Mouse (Mus musculus) liver, adult (tissue): Measurements from ENCODE around the gene Csnk1g2.
"Not testable (repeated sequence)": the region's sequence is repeated elsewhere in the genome, so short reads cannot be mapped to it uniquely, and the experiment has no call there.

Experiments used
- GATA4 ChIP-seq: IDR thresholded peaks from 2 replicates; pipeline ENCODE4 v1.6.1; 2014; ENCODE audit warnings: mild to moderate bottlenecking, low read length; ENCODE audit not compliant: insufficient replicate concordance

Csnk1g2 gene

DNA sequence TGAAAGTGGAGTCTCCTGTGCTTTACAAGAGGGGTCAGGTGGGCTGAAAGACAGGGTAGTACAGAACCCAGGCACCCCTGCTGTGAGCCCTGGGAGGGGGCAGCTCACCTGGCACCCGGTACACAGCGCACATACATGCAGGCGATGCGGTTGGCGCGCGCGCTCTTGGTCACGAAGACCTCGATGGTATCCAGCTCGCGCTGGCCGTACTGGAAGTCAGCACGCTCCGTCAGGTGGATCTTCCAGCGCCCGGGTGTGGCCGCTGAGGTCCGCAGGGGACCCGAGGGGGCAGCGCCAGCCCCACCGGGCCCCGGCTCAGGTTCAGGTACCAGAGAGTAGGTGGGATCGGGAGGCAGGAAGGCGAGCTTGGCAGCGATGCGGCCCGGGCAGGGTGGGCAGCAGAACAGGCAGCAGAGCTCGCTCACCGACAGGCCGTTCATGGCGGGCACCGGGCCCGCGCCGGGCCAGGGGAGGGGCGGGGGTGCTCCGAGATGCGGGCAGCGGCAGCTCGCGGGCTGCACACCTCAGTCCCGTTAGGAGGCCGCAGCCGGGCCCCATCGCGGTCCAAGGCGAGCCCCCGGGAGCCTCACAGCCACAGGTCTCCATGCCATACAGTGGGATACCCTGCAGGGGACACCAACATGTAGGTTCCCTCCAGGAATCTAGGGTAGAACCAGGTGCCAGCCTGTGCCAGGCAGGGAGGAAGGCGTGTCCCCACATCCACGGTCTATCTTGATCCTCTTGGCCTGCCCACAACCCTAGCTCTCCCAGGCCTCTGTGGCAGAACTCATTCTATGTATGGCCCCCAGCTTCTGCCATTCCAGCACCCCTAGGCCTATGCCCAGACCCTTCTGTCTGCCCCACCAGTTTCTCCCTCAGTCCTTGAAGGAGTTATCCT is 36.0 kb upstream of the Csnk1g2 start:
- TF ChIP-seq GATA4 = no peak

- no peak for TF ChIP-seq GATA4
These were observed 35.4 kb upstream of the Csnk1g2 start for GRCm38 (mm10) chr10:80587305-80587657.

DNA sequence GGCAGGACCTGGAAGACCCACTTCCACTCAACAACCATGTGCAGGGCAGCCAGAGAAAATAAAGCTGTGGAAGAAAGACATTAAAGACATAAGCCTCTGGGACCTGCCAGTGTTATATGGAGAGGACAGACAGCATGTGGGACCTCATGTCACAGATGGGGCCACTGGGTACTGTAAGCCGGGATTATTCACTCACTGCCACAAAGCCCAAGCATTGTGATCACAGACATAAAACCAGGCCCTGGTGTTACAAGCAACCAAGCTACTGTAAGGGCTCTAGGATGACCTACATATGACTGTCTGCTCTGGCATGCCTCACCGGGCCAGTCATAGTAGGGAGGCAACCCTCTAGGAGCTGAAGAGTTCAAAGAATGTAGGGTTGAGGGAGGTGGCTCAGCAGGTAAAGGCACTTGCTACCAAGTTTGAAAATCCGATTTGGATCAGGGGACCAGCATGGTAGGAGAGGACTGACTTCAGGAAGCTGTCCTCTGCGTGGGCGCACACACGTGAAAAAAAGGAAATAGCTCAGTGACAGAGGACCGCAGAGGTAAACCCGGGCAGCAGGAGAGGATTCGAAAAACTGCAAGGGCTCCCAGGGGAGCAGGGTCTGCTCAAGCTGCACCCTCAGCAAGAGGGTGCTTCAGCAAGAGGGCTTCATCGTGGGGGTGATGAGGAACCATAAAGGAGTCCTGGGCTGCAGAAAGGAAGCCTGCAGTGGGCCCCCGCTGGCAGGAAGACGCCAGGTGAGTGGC is 33.3 kb upstream of the Csnk1g2 start:
- TF ChIP-seq GATA4 = no peak

- no peak; the same call in 1 of the 2 replicates for TF ChIP-seq GATA4
These were observed 32.5 kb upstream of the Csnk1g2 start, which contains the start of gene Abhd17a for GRCm38 (mm10) chr10:80589879-80590854. Abhd17a (minus strand) TSS chr10:80590341.

GRCm38 (mm10) chr10:80596318-80596717 is 26.3 kb upstream of the Csnk1g2 start:
- TF ChIP-seq GATA4 = no peak

- peak; percentile 60; the same call in 1 of the 2 replicates for TF ChIP-seq GATA4
These were observed 19.8 kb upstream of the Csnk1g2 start, which contains the start of the genes Scamp4 and Adat3 for GRCm38 (mm10) chr10:80602698-80603325. Scamp4 (plus strand) TSS chr10:80602872. Adat3 (plus strand) TSS chr10:80602880.

DNA sequence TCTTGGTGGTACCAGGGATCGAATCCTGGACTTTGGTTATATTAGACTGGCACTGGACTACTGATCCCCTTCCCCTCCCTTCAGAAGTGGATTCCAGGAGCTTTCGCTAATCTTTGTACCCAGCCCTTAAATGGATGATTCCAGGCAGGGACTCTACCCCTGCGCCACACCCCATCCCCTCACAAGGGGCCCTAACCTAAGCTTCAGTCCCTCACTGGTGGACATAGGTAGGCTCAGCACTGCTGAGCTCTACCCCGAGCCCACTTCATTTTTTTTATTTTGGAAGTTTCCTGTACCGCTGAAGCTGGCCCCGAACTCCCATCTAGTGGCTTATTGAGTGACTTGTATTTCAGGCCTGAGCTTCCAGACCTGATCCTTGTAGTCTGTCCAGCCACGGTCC is 19.3 kb upstream of the Csnk1g2 start:
- TF ChIP-seq GATA4 = no peak

- TF ChIP-seq GATA4 = no peak
These were observed 18.6 kb upstream of the Csnk1g2 start for GRCm38 (mm10) chr10:80604001-80604509.

DNA sequence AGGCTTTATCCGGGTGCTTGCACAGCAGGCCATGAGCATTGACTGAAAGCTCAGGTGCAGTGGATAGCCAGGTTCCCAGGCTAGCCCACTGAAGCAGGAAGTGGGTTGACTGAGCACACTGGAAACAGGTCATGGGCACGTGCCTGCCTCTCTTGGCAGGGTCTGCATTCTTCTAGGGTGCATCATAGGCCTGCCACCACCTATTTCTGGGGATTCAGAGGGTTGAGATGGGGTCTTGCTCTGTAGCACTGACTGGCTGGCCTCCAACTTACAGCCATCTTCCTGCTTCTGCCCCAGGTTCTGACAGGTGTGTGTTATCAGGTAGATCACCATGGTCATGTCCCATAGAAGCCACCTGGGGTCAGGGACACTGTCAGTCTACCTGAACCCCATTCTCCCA is 17.6 kb upstream of the Csnk1g2 start:
- TF ChIP-seq GATA4 = no peak

- not testable (repeated sequence) for TF ChIP-seq GATA4
These were observed 16.9 kb upstream of the Csnk1g2 start, which contains the start of gene Gm49322 for GRCm38 (mm10) chr10:80605721-80606120. Gm49322 (plus strand) TSS chr10:80606021.

- no peak for TF ChIP-seq GATA4
These were observed 16.3 kb upstream of the Csnk1g2 start for GRCm38 (mm10) chr10:80606306-80606705.

DNA sequence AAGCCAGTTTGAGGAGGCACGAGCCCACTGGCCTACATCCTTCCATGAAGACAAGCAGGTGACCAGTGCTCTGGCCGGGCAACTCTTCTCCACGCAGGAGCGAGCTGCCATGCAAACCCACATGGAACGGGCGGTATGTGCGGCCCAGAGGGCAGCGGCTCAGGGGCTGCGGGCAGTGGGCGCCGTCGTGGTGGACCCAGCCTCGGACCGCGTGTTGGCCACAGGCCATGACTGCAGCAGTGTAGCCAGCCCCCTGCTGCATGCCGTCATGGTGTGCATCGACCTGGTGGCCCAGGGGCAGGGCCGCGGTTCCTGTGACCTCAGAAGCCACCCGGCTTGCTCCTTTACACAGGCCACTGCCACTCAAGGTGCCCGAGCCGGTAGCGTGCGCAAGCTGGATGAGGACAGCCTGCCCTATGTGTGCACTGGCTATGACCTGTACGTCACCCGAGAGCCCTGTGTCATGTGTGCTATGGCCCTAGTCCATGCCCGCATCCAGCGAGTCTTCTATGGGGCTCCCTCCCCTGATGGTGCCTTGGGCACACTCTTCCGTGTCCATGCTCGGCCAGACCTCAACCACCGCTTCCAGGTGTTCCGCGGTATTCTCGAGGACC is 15.8 kb upstream of the Csnk1g2 start:
- no peak for TF ChIP-seq GATA4

DNA sequence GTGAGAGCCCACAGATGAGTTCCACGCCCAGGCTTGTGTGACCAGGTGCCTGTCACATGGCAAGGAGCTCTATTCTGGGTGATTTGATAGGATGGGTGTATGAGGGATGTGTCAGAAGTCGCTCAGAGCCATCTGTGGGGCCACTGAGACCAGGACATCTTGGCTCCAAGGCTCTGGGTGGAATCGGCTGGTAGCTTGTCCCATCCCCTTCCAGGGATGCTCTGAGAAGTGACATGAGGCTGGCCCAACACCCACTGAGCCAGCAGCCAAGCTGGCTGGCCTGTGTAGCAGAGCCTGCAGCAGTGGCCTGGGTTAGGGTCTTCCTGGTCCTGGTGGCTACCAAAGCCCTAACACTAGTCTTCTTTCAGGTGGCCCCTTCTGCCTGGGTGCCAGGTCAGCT is 14.2 kb upstream of the Csnk1g2 start:
- TF ChIP-seq GATA4 = no peak

GRCm38 (mm10) chr10:80609269-80609924 is 13.2 kb upstream of the Csnk1g2 start:
- no peak for TF ChIP-seq GATA4
